Mouse (Mus musculus) CH12.LX (cell line): ENCODE results near the gene G2e3. TPM values are rescaled to one million over a fixed set of nuclear protein-coding genes. Genes with fewer than 3 reads are reported as not detected.

Experiments used
- DNase-seq: peaks from one replicate; pipeline ENCODE4 v3.0.0-alpha.2; 2013; ENCODE audit errors: extremely low read depth
- H3K27ac ChIP-seq: 2 replicates; pipeline ENCODE4 v1.5.1; 2012; ENCODE audit warnings: low read depth, mild to moderate bottlenecking, control low read depth, moderate library complexity; ENCODE audit not compliant: insufficient read depth
- H3K27me3 ChIP-seq: replicated peaks from 2 replicates; pipeline ENCODE3; 2012; ENCODE audit warnings: inconsistent platforms
- H3K36me3 ChIP-seq, 2 experiments: replicated peaks in 1 of 2; 2 replicates each; pipeline versions ENCODE3 to v1.6.1; 2012; ENCODE audit warnings: inconsistent platforms in 1 of 2, low read length in 1 of 2, mild to moderate bottlenecking in 1 of 2, mixed read lengths in 1 of 2, moderate library complexity in 1 of 2; ENCODE audit not compliant: control insufficient read depth in 1 of 2, insufficient read depth in 1 of 2
- H3K4me1 ChIP-seq, 2 experiments: 2 replicates each; pipeline ENCODE4 v1.6.1; 2012; ENCODE audit warnings: inconsistent platforms in 1 of 2, moderate library complexity in 1 of 2; ENCODE audit not compliant: insufficient read depth in 2 of 2, control insufficient read depth in 1 of 2
- H3K4me2 ChIP-seq: 2 replicates; pipeline ENCODE4 v1.6.1; 2012; ENCODE audit warnings: low read depth, mild to moderate bottlenecking, control low read depth; ENCODE audit not compliant: poor library complexity, insufficient read depth, severe bottlenecking
- H3K4me3 ChIP-seq, 3 experiments: fragments of 150-350 bp in 1 of 3; sonication (generic) in 1 of 3; replicated peaks in 1 of 3; 2 replicates each; pipeline versions ENCODE3 to v1.5.1; 2011 to 2012; ENCODE audit warnings: low read depth in 2 of 3, low read length in 2 of 3, mild to moderate bottlenecking in 2 of 3, moderate library complexity in 2 of 3, control low read depth in 1 of 3, improper control_type of control experiment in 1 of 3, inconsistent platforms in 1 of 3, mixed read lengths in 1 of 3; ENCODE audit not compliant: poor library complexity in 1 of 3
- H3K79me2 ChIP-seq: replicated peaks from 2 replicates; pipeline ENCODE4 v1.6.1; 2012; ENCODE audit warnings: mild to moderate bottlenecking, moderate library complexity; ENCODE audit not compliant: control insufficient read depth, poor library complexity, insufficient read depth, severe bottlenecking; ENCODE audit errors: extremely low read depth
- H3K9ac ChIP-seq: 2 replicates; pipeline ENCODE4 v1.6.1; 2012; ENCODE audit warnings: low read depth, mild to moderate bottlenecking, control low read depth, moderate library complexity; ENCODE audit not compliant: insufficient read depth
- H3K9me3 ChIP-seq: replicated peaks from 2 replicates; pipeline ENCODE3; 2012; ENCODE audit warnings: low read length, inconsistent platforms, mixed read lengths
- CHD1 ChIP-seq: IDR thresholded peaks from 2 replicates; pipeline ENCODE4 v1.6.1; 2012; ENCODE audit warnings: low read depth, low read length, improper control_type of control experiment, inconsistent platforms
- CHD2 ChIP-seq: IDR thresholded peaks from 2 replicates; pipeline ENCODE4 v1.6.1; 2011; ENCODE audit warnings: low read length, improper control_type of control experiment
- CTCF ChIP-seq, 2 experiments: IDR thresholded peaks in 1 of 2; conservative IDR thresholded peaks in 1 of 2; 2 replicates each; pipeline ENCODE4 v1.5.1; 2011 to 2012; ENCODE audit warnings: low read depth in 2 of 2, low read length in 2 of 2, improper control_type of control experiment in 1 of 2, inconsistent platforms in 1 of 2, mild to moderate bottlenecking in 1 of 2, moderate library complexity in 1 of 2
- E2F4 ChIP-seq: IDR thresholded peaks from 2 replicates; pipeline ENCODE4 v1.6.1; 2011; ENCODE audit warnings: low read depth, low read length, improper control_type of control experiment; ENCODE audit not compliant: insufficient replicate concordance
- GABPA ChIP-seq: IDR thresholded peaks from 2 replicates; pipeline ENCODE4 v1.6.1; 2012; ENCODE audit warnings: low read depth, low read length, improper control_type of control experiment, inconsistent platforms; ENCODE audit not compliant: insufficient replicate concordance
- IRF4 ChIP-seq: IDR thresholded peaks from 2 replicates; pipeline ENCODE4 v1.6.1; 2014; ENCODE audit warnings: low read depth, mild to moderate bottlenecking, inconsistent platforms, low read length, improper control_type of control experiment
- MAFK ChIP-seq: IDR thresholded peaks from 2 replicates; pipeline ENCODE4 v1.6.1; 2011; ENCODE audit warnings: low read length, improper control_type of control experiment; ENCODE audit not compliant: insufficient replicate concordance
- MAX ChIP-seq: IDR thresholded peaks from 2 replicates; pipeline ENCODE4 v1.6.1; 2011; ENCODE audit warnings: low read length, improper control_type of control experiment
- MXI1 ChIP-seq: IDR thresholded peaks from 2 replicates; pipeline ENCODE4 v1.6.1; 2011; ENCODE audit warnings: mild to moderate bottlenecking, low read depth, low read length, improper control_type of control experiment
- NELFE ChIP-seq: IDR thresholded peaks from 2 replicates; pipeline ENCODE4 v1.6.1; 2011; ENCODE audit warnings: low read depth, low read length, improper control_type of control experiment
- NRF1 ChIP-seq: IDR thresholded peaks from 2 replicates; pipeline ENCODE4 v1.6.1; 2014; ENCODE audit warnings: low read depth, mild to moderate bottlenecking, inconsistent platforms, low read length, improper control_type of control experiment, moderate library complexity
- PAX5 ChIP-seq: IDR thresholded peaks from 2 replicates; pipeline ENCODE4 v1.6.1; 2012; ENCODE audit warnings: low read length, inconsistent platforms, mixed read lengths
- POLR2AphosphoS2 ChIP-seq: IDR thresholded peaks from 2 replicates; pipeline ENCODE4 v1.6.1; 2011; ENCODE audit warnings: low read depth, low read length, improper control_type of control experiment
- RAD21 ChIP-seq: IDR thresholded peaks from 2 replicates; pipeline ENCODE4 v1.6.1; 2011; ENCODE audit warnings: low read depth, mild to moderate bottlenecking, low read length, improper control_type of control experiment, moderate library complexity
- SIN3A ChIP-seq: IDR thresholded peaks from 2 replicates; pipeline ENCODE4 v1.6.1; 2012; ENCODE audit warnings: low read length, improper control_type of control experiment, inconsistent platforms
- SMC3 ChIP-seq: IDR thresholded peaks from 2 replicates; pipeline ENCODE4 v1.6.1; 2011; ENCODE audit warnings: low read depth, low read length, improper control_type of control experiment
- TBP ChIP-seq: conservative IDR thresholded peaks from 2 replicates; pipeline ENCODE4 v1.6.1; 2011; ENCODE audit warnings: low read depth, low read length, improper control_type of control experiment
- UBTF ChIP-seq: IDR thresholded peaks from 2 replicates; pipeline ENCODE4 v1.6.1; 2012; ENCODE audit warnings: low read depth, mild to moderate bottlenecking, inconsistent platforms, low read length, improper control_type of control experiment, moderate library complexity
- USF1 ChIP-seq: IDR thresholded peaks from 2 replicates; pipeline ENCODE4 v1.6.1; 2014; ENCODE audit warnings: low read depth, mild to moderate bottlenecking, inconsistent platforms, low read length, improper control_type of control experiment
- ZC3H11A ChIP-seq: IDR thresholded peaks from 2 replicates; pipeline ENCODE4 v1.6.1; 2012; ENCODE audit warnings: low read depth, mild to moderate bottlenecking, inconsistent platforms, low read length, improper control_type of control experiment
- ZKSCAN1 ChIP-seq: IDR thresholded peaks from 2 replicates; pipeline ENCODE4 v1.6.1; 2012; ENCODE audit warnings: low read depth, inconsistent platforms, low read length, improper control_type of control experiment, borderline replicate concordance
- ZMIZ1 ChIP-seq: IDR thresholded peaks from 2 replicates; pipeline ENCODE4 v1.6.1; 2012; ENCODE audit warnings: low read depth, mild to moderate bottlenecking, inconsistent platforms, low read length, improper control_type of control experiment
- ZNF384 ChIP-seq: IDR thresholded peaks from 2 replicates; pipeline ENCODE4 v1.6.1; 2012; ENCODE audit warnings: low read depth, low read length, improper control_type of control experiment, inconsistent platforms
- dilution Hi-C: fragments of 300-500 bp; cut with MboI; formaldehyde crosslinking; loops from 2 replicates; pipeline ENCODE4 v1.14.3; 2020; ENCODE audit warnings: low sequenced_read_pairs; ENCODE audit not compliant: extremely low pct_unique_long_range_greater_than_20kb, extremely low pct_ligation_motif_present
- in situ Hi-C: fragments of 300-500 bp; cut with MboI; formaldehyde crosslinking; loops from 3 replicates; pipeline ENCODE4 v1.14.3; 2019; ENCODE audit warnings: low sequenced_read_pairs, low pct_ligation_motif_present, low pct_unique_long_range_greater_than_20kb, mixed read lengths
- polyA plus RNA-seq: library from polyadenylated mRNA; unstranded; fragments of >175 nt; gene quantifications from 2 replicates; pipeline ENCODE4 v1.2.1, GENCODE M21; 2012; ENCODE audit warnings: low read depth; ENCODE audit not compliant: insufficient read length
- total RNA-seq, 2 experiments: library from RNA; depleted of rRNA; stranded (reverse); fragments of 300-350 nt in 1 of 2; fragments of >200 nt in 1 of 2; gene quantifications; 2 replicates each; pipeline ENCODE4 v1.2.3; 2012 to 2014

The G2e3 gene
- total and polyA plus RNA-seq, 3 experiments, result 13.7 to 33.3 (median 15.2) TPM

GRCm38 (mm10) chr12:51403987-51404586 is 56.2 kb downstream of the G2e3 start:
- no peak overlapping the region for H3K9ac ChIP-seq
- TF ChIP-seq SMC3 (peak; percentile 9; the same call in 1 of the 2 replicates), UBTF (no peak), CTCF (conservative IDR thresholded peaks at IDR 0.05 in 1 of 2, IDR thresholded peaks at IDR 0.05 in 1 of 2; ENCODE audit: low read depth in 2 of 2, low read length in 2 of 2) (peak in 1 of 2 experiments; percentile 43; a peak in 2 of 4 replicates), RAD21 (peak; percentile 49), ZNF384 (peak; percentile 80), MAFK (no peak)
- in situ Hi-C loops (loop anchor here (25.0 kb wide), 1 partner anchor 358 kb away; no protein-coding TSS in a partner anchor), dilution Hi-C loops (no loop called here)
- peaks cover 34 to 71% of the 10 kb centered on the region in 2 experiments for H3K36me3 ChIP-seq
- H3K4me1 ChIP-seq, result peaks cover 0 to 8% of the 10 kb centered on the region in 2 experiments; a peak in 2 of 4 replicates
- 0 out of 2 replicates have a peak overlapping the region, but pooled peaks have one; percentile 6 for H3K4me2 ChIP-seq
- no peaks in the 10 kb centered on the region for H3K9me3 ChIP-seq
- no peak overlapping the region for H3K27ac ChIP-seq
- no peak overlapping the region for H3K4me3 ChIP-seq
- DNase-seq, result peak; percentile 51
- no peaks in the 10 kb centered on the region for H3K27me3 ChIP-seq
- H3K79me2 ChIP-seq, result no peaks in the 10 kb centered on the region

- in situ Hi-C loops (loop anchor here (25.0 kb wide), 1 partner anchor 351 kb away; no protein-coding TSS in a partner anchor), dilution Hi-C loops (no loop called here)
- Histone ChIP-seq H3K4me2 (no peak overlapping the region), H3K79me2 (no peaks in the 10 kb centered on the region), H3K4me3 (no peak overlapping the region), H3K36me3 (peaks cover 29 to 57% of the 10 kb centered on the region in 2 experiments), H3K9ac (no peak overlapping the region), H3K4me1 (no peaks in the 10 kb centered on the region), H3K27me3 (no peaks in the 10 kb centered on the region), H3K27ac (no peak overlapping the region), H3K9me3 (no peaks in the 10 kb centered on the region)
- DNase-seq, result no peak
- TF ChIP-seq GABPA, result no peak
- TF ChIP-seq USF1, result no peak
- no peak for TF ChIP-seq SMC3
- no peak for TF ChIP-seq ZC3H11A
- no peak for TF ChIP-seq POLR2AphosphoS2
- TF ChIP-seq ZKSCAN1, result no peak
- no peak for TF ChIP-seq MXI1
- TF ChIP-seq MAX, result no peak
- TF ChIP-seq ZMIZ1, result no peak
- no peak for TF ChIP-seq SIN3A
- TF ChIP-seq E2F4, result no peak
- no peak for TF ChIP-seq UBTF
- no peak for TF ChIP-seq PAX5
- TF ChIP-seq TBP, result no peak
- TF ChIP-seq CHD2, result no peak
- no peak for TF ChIP-seq IRF4
- no peak for TF ChIP-seq NELFE
- no peak for TF ChIP-seq CTCF (conservative IDR thresholded peaks at IDR 0.05 in 1 of 2, IDR thresholded peaks at IDR 0.05 in 1 of 2; ENCODE audit: low read depth in 2 of 2, low read length in 2 of 2)
- no peak for TF ChIP-seq CHD1
- TF ChIP-seq NRF1, result no peak
Measured at GRCm38 (mm10) chr12:51411362-51411761, 63.5 kb downstream of the G2e3 start.

Other genes starting within 250 kb of the G2e3 start
- 39.3 and 49.1 TPM in 2 replicates for gene Scfd1, start 29.4 kb downstream of the G2e3 start, total RNA-seq (2012; rRNA removed)
- gene Scfd1, start 29.4 kb downstream of the G2e3 start, total RNA-seq (2014; rRNA removed), result 91.7 and 103 TPM in 2 replicates
- gene Scfd1, start 29.4 kb downstream of the G2e3 start, polyA plus RNA-seq, result 48.0 and 48.1 TPM in 2 replicates
- gene Coch, start 245.3 kb downstream of the G2e3 start, total RNA-seq (2012; rRNA removed), result not detected in 2 replicates
- gene Coch, start 245.3 kb downstream of the G2e3 start, total RNA-seq (2014; rRNA removed), result not detected in 2 replicates
- not detected in 2 replicates for gene Coch, start 245.3 kb downstream of the G2e3 start, polyA plus RNA-seq